Mouse (Mus musculus) monocyte, adult 2 months (primary cell): ENCODE results near the gene Cyp1a1.

Source experiments
- DNase-seq, 2 experiments: peaks; one replicate each; pipeline ENCODE4 v3.0.0; 2022; ENCODE audit warnings: low spot score in 2 of 2, low read depth in 1 of 2

The Cyp1a1 gene

DNA sequence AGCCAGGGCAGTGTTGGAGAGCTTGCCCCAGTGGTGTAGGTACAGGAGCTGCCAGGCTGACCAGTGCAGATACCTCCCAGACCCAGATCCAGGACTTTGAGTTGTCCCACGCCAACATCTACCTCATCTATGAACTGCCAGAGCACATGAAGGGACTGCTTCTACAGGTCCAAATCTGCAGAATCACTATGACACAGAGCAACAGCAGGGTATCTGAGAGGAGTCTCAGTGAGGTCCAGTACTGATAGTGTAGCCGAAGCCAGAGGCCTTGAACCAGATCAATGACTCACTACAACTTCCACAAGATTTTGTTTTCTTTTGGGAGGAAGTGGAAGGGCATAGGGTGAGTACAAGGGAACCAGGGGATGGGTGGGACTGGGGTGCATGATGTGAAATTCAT is at the start of gene Cyp1a1:
Cyp1a1 (plus strand) TSS at position 178 of the 400 bp plus-strand sequence.
- no peak for DNase-seq

DNA sequence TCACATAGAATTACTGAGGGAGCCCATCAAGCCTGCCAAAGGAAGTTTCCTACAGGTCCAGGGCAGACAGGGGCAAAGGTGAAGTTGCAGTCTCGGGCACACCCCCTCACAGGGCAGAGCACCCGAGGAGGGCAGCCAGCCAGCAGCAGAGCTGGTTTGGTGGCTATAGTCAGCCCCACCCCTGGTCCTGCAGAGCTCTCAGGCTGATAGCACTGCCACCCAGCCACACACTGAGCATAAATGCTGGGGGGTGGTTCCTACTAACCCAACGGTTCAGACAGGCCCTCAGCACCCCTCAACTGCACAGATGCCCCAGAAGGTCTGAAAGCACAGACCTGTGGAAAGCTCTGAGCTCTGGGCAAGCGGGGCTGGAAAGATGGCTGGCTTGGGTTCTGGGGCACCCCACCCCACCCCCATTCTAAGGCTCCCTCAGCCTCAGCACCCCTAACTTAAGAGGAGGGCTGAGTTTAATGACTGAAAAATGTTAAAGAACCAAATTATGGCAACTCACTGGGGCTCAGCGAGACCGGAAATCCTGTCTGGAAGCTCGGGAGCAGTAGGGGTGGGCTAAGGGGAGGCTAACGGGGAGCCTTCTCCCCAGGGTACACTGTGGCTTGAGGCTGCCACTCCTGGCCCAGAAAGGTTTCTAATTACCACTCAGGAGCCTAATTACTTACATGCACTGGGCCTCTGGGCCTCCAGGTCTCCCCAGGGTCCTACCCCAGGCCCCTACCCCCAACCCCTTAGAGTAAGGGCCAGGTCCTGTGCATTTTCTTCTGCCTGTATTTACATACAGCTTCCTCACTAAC is 48.9 kb upstream of the Cyp1a1 start:
- no peak for DNase-seq

GRCm38 (mm10) chr9:57639661-57640328 is 47.9 kb upstream of the Cyp1a1 start:
- DNase-seq = no peak

DNA sequence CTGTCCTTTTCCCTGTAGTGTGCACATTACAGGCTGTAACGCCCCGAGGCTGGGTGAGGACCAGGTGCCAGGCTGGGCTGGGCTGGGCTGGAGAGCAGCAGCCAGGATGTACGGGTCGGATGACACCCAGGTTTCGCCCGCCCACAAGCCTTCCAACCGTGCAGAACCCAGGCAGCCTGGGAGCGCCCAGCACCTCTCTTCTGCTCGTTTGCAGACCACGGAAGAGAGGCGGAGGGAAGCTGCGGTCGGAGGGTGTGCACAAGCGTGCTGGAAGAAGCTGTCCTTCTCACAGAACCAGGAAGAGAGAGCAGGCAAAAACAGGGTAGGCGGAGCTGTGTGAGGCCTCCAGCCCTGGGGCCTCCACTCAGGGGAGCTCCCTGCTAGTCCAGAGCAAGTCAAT is 47.3 kb upstream of the Cyp1a1 start:
- peak; percentile 71 to 78 for DNase-seq

DNA sequence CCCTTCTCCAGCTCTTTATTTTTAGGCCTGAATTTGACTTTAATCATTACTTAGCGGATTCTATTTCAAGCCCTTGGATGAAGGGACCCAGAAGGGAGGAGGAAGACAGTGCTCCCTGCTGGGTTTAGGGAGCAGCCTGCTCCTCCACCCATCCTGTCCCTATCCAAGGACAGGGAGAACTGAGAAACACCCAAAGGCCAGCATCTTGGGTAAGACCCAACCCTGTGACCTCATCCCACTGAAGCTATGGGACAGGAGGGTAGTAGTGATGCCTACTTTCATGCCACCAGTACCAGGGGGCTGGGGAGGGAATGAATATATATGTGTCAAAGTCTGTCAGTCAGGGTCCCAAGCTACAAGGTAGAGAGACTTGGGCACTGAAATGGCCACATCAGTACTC is 46.7 kb upstream of the Cyp1a1 start:
- DNase-seq = no peak

DNA sequence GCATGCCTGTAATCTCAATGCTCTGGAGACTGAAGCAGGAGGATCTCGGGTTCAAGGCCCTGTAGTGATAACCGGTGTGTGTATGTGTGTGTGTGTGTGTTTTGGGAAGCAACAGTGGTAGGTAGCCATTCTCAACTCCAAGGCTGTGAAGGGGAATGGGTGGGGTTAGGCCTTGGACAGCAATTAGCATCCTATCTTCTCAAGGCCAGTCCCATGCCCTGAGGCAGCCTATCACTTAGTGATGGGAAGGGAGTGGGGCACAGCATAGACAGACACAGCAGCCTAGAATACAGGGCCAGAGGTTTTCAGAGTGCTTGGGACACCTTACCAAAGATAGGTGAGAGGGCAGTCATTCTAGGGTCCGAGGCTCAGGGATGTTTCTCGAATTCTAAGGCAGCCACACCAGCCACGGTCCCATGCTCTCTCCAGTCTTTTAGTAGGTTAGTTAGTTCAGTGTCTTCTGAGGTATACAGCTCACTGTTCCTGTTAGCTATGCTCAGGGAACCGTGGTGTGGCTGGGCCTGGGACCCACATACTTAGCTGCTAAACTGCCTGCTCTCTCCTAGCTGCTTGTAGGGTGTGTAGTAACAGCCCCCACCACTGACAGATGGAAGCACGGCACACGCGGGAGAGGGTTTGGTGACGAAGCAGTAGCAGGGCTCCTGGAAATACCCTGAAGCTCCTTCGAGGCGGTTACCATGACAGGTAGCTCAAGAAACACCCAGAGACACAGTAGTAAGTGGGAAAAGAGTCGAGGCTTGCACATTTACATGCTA is 45.8 kb upstream of the Cyp1a1 start:
- no peak for DNase-seq

DNA sequence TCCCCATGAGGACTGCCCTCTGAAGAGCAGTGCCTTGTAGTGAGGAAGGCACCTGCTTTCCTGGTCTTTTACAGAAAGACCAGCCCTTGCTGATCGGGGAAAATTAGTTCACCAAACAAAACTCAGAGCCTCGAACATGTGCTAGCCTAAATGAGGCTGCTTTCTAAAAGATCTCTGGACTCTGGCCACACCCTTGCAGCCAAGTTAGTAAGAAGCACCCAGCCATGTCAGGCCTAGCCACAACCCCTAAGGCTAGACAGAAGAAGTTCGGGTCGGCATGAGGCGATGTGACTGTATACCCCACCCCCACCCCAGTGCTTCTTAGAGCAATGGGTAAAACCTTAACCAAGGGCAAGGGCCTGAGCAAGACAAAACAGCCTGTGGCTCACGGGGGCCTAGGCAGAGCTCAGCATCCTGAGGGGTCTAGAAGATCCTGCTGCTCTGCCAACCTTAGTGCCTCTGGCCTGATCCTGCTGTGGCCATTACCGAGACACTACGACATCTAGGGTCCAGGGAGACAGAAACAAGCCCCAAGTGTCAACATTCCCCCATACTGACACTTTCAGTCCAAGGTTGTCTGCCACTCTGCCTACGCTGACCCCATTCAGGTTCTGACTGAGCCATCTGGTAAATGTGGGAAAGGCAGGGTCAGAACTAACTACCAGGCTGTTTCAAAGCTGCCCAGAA is 44.4 kb upstream of the Cyp1a1 start:
- no peak for DNase-seq

DNA sequence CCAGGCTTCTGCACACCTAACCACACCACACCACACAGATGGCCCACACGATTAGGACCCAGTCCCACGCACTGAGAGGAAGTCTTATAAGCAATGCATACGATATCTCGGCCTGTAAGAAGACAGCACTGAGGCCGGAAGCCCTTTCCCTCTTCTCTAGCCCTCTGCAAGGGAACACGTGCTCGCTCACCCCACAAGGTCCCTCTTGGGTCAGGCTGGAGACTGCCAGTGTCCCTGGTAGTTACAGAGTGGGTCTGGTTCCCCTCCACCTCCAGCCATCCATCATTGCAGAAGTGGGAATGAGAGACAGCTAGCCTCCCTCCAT is 43.9 kb upstream of the Cyp1a1 start:
- no peak for DNase-seq

GRCm38 (mm10) chr9:57644442-57644943 is 43.2 kb upstream of the Cyp1a1 start:
- no peak for DNase-seq

DNA sequence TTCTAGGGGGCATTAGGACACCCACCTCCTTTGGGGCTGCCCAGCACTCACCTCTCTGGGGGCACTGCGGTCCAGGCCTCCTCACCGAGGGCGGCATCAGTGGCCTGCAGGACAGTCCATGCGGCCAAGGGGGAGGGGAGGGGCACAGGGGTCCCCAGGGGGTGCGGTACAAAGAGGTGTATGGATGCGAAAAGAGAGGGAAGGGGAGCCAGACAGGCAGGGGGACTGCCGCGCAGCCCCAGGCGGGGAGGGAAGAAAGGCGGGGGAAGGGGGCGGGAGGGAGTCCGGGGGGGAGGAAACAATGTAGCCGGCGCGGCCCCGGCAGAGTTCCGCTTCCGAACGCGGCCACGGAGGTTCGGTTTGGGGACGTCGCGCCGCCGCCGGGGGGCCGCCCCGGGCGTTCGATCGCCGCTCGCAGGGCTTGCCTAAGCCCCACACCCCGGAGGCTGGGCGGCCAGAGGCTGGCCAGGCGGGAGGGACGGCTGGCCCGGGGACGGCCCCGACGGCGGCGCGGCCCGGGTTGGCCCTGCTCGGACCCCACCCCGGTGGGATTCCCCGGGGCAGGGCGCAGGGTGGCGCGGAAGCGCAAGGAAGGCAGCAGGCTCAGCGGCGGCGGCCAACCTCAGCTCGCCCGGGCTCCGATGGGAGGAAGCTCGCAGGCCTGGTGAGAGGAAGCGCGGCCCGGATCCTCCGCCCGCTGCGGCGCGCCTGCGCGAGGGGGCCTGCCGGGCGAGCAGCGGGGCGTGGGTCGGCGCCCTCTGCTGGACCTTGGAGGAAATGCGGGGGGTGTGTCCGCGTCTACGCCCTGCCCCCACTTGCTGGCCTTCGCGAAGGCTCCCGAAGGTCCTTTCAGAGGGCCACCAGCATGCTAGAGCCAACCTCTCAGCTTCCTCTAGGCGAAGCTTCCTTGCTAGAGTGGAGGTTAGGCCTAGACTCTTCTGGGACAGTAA is 42.5 kb upstream of the Cyp1a1 start:
- peak; percentile 84 to 96 for DNase-seq

DNA sequence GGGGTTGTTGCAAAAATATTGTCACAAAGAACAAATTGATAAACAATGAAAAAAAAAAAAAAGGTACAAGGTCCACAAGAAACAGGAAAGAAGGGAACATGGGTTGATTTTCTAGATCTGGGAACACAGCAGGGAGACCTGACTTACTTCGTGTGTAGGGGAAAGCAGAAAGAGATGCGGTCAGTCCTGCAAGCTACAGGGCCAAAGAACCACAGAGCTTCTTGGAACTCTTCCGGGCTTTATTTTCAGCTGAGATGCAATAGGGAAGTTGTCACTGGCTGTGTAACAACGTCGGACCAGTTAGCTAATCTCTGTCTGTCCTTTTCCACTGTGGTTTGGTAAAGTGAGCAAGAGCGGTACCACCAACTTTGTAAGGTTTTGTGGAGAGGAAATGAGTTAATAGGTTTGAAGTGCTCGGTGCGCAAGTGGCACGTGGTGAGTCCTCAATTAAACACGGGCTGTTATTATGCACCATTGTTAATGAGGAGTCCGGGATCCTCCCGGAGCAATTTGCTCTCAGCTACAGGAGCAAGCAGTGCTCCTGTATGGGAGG is 41.1 kb upstream of the Cyp1a1 start:
- DNase-seq = peak; percentile 59 to 60

DNA sequence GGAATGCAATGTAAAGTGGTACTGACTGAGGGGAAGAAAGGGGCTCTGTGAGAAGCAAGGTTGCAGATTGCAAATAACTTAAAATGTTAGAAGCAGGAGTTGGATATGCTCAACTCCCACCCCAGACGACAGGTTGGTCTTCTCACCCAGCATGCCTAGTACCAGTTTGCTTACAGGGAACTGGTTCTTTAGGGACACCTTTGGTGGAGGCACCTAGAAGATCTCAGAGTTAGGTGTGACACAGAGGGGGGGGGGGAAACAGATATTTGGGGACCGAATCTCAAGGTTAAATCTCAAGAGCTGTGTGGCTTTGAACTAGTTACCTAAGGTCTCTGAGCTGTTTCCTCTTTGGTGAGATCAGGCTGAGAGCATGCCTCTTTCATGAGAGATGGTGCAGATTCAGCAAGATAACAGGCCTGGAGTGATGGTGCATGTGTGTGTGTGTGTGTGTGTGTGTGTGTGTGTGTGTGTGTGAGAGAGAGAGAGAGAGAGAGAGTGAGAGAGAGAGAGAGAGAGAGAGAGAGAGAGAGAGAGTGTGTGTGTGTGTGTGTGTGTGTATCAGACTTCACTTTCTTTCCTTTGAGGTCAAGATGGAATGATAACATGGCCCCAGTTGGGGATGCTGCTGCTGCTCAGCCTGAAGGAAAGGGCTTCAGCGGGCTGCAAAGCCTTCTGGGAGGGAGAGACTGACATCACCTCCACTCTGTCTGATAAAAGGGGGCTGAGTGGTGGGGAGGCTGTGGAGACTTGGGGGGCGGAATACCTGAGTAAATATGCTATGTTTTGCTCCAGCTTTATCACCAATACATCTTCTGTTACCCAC is 40.2 kb upstream of the Cyp1a1 start:
- DNase-seq = no peak

DNA sequence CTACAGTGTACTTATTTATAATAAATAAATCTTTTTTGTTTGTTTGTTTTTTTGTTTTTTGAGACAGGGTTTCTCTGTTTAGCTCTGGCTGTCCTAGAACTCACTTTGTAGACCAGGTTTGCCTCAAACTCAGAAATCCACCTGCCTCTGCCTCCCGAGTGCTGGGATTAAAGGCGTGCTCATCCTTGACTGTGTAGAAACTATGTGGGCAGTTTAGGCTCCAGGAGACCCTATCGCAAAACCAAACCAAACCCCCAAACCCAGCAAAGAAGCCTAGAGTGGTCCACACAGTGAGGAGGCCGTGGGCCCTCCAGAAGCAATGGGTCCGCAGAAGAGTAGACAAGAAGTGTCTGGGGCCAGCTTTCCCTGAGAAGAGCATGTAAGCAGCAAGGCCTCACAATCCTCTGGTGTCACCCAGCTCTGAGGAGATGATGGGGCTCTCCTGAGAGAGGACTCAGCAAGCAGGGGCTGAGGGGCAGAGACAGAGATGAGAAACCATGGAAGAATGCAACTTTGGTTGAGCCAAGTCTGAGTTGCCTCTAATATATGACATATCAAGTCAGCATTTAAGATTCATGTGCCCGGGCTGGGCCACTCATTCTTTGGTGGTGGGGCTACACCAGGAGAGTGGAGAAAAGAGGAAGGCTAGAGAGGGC is 37.5 kb upstream of the Cyp1a1 start:
- no peak for DNase-seq

DNA sequence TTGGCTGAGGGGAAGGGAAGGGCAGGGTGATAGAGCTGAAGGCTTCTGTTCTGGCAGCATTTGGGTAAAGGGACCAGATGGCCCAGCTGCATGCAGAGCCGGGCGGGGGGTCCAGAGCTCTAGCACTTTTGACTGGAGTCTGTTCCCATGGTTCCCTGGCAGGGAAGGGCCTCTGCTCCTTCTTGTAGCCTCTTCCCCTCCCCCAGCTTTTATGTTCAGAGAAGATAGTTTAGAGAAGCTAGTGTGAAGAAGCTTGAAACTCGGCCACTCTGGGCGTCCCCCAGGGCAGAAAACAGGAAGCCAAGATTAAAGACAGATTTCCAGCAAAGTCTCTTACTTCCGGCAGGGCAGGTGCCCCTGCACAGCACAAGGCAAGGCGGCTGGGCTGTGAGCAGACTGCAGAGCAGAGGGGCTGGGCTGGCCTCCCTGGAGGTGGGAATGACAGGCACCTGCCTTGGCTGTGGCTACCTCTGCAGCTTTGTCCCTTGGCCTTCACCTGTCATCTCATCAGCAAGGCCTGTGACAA is 36.9 kb upstream of the Cyp1a1 start:
- peak in 1 of 2 experiments; percentile 67 for DNase-seq

DNA sequence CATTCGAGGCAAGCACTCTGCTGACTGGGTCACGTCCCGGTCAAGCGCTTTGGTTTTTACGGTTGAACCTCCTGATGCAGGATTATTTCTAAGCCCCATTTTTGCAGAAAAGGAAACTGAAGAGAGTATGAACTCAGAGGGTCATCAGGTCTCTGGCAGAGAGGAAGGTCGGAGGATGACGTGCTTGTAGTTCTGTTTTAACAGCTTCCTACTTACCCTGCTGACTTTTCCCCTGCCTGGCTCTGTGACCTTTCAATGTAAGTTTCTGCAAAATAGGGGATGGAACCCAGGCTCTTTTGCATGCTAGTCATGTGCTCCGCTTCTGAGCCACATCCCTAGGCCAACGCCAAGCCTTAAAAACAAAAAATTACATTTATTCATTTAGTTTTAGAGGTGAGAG is 35.4 kb upstream of the Cyp1a1 start:
- peak in 1 of 2 experiments; percentile 58 for DNase-seq

DNA sequence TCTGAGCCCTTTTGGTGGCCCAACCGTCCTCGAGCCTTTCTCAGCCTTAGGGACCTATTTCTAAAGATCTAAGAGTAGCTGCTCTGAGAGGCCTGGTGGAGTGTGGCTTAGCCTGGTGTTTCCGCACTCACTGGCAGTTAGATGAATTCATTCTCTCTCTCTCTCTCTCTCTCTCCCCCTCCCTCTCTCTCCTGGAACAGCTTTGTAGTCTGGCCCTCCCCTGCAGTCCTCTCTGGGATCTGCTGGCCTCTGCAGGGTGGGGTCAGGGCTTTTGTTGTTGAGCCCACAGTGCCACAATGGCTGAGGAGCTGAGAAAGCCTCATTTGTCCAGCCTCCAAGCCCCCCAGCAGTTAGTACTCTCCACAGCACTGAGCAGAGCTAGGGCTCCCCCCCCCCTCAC is 34.9 kb upstream of the Cyp1a1 start:
- DNase-seq = no peak

GRCm38 (mm10) chr9:57653283-57653682 is 34.4 kb upstream of the Cyp1a1 start, which contains the start of gene Csk:
Gene Csk, minus strand, starts transcription at chr9:57653631.
- no peak for DNase-seq

GRCm38 (mm10) chr9:57654966-57655365 is 32.8 kb upstream of the Cyp1a1 start:
- no peak for DNase-seq
